Mouse (Mus musculus) heart, embryonic 16.5 days (tissue): Measurements from ENCODE around the gene Wdr73. TPM values are rescaled to one million over a fixed set of nuclear protein-coding genes. Genes with fewer than 3 reads are reported as not detected.

ENCODE experiments used
- ATAC-seq: fragments of 200-750 bp; cut with Nextera tagmentation; replicated peaks from 2 replicates; pipeline ENCODE4 v1.8.0; 2017; ENCODE audit warnings: moderate number of reproducible peaks; ENCODE audit not compliant: insufficient read depth, low FRiP score; ENCODE audit errors: extremely low read depth
- H3K27ac ChIP-seq: fragments of 300-500 bp; sonication (generic); 2 replicates; pipeline ENCODE4 v1.5.1; 2014; ENCODE audit warnings: mild to moderate bottlenecking, low read length, control low read depth, moderate library complexity
- H3K27me3 ChIP-seq: fragments of 300-500 bp; sonication (generic); 2 replicates; pipeline ENCODE4 v1.6.1; 2014; ENCODE audit warnings: low read length, mixed read lengths; ENCODE audit not compliant: control insufficient read depth, insufficient read depth
- H3K36me3 ChIP-seq: fragments of 300-500 bp; sonication (generic); 2 replicates; pipeline ENCODE4 v1.6.1; 2014; ENCODE audit not compliant: control insufficient read depth, insufficient read depth
- H3K4me1 ChIP-seq: fragments of 300-500 bp; sonication (generic); 2 replicates; pipeline ENCODE4 v1.6.1; 2014; ENCODE audit warnings: low read length, mixed read lengths; ENCODE audit not compliant: control insufficient read depth, insufficient read depth
- H3K4me2 ChIP-seq: fragments of 300-500 bp; sonication (generic); 2 replicates; pipeline ENCODE4 v1.6.1; 2014; ENCODE audit warnings: low read depth, mild to moderate bottlenecking, control low read depth, low read length
- H3K4me3 ChIP-seq: fragments of 300-500 bp; sonication (generic); 2 replicates; pipeline ENCODE4 v1.5.1; 2014; ENCODE audit warnings: mild to moderate bottlenecking, control low read depth, low read length
- H3K9ac ChIP-seq: fragments of 300-500 bp; sonication (generic); 2 replicates; pipeline ENCODE4 v1.6.1; 2014; ENCODE audit warnings: low read length, control low read depth
- H3K9me3 ChIP-seq: fragments of 300-500 bp; sonication (generic); replicated peaks from 2 replicates; pipeline ENCODE4 v1.6.1; 2016; ENCODE audit warnings: low read length; ENCODE audit not compliant: control insufficient read depth
- WGBS: fragments of 180-500 bp; shearing (Covaris S2); extraction: QIAGEN DNeasy Blood & Tissue Kit; methylation state at CpG from one replicate; pipeline ENCODE4 v1.1.7; 2014; 5-methylcytosine and 5-hydroxymethylcytosine counted together
- polyA plus RNA-seq: library from polyadenylated mRNA; unstranded; fragments of >200 nt; fragmentation: Nextera tagmentation; extraction: Ambion mirVana; gene quantifications from 2 replicates; pipeline ENCODE4 v1.2.1, GENCODE M21; 2015

Gene Wdr73
- polyA plus RNA-seq, 1 experiment from 2014 or later: 21.5 TPM

GRCm38 (mm10) chr7:80843176-80843575 lies 57.9 kb downstream of the Wdr73 start:
- 67% methylated on average over 1 of the region's 1 CpGs for WGBS

GRCm38 (mm10) chr7:80842132-80842531 lies 58.9 kb downstream of the Wdr73 start:
- no peak for ATAC-seq
- Histone ChIP-seq H3K4me1 (peaks cover 8% of the 10 kb centered on the region; the same call in 1 of the 2 replicates), H3K9ac (no peak overlapping the region), H3K36me3 (no peaks in the 10 kb centered on the region), H3K27me3 (no peaks in the 10 kb centered on the region), H3K4me2 (no peak overlapping the region), H3K27ac (no peak overlapping the region), H3K4me3 (no peak overlapping the region), H3K9me3 (no peaks in the 10 kb centered on the region)
- 66% methylated on average over 5 of the region's 5 CpGs for WGBS

More at GRCm38 (mm10) chr7:80843176-80843575, 57.9 kb downstream of the Wdr73 start:
- H3K36me3 ChIP-seq: no peaks in the 10 kb centered on the region
- H3K27me3 ChIP-seq: no peaks in the 10 kb centered on the region
- H3K4me2 ChIP-seq: no peak overlapping the region
- no peak overlapping the region for H3K9ac ChIP-seq
- no peaks in the 10 kb centered on the region for H3K9me3 ChIP-seq
- H3K4me3 ChIP-seq: no peak overlapping the region
- H3K27ac ChIP-seq: no peak overlapping the region
- peaks cover 1% of the 10 kb centered on the region; the same call in 1 of the 2 replicates for H3K4me1 ChIP-seq
- no peak for ATAC-seq

GRCm38 (mm10) chr7:80840937-80841336 lies 60.1 kb downstream of the Wdr73 start:
- no peaks in the 10 kb centered on the region for H3K9me3 ChIP-seq
- no peak overlapping the region for H3K4me2 ChIP-seq
- H3K4me1 ChIP-seq: peaks cover 8% of the 10 kb centered on the region; the same call in 1 of the 2 replicates
- no peak overlapping the region for H3K9ac ChIP-seq
- no peak for ATAC-seq
- H3K36me3 ChIP-seq: no peaks in the 10 kb centered on the region
- H3K27me3 ChIP-seq: no peaks in the 10 kb centered on the region
- H3K4me3 ChIP-seq: no peak overlapping the region
- WGBS: 73% methylated on average over 4 of the region's 4 CpGs
- H3K27ac ChIP-seq: no peak overlapping the region

Other genes with a start within 250 kb of the Wdr73 start
- 17.8 and 19.9 TPM in 2 replicates for gene Crtc3, start 212.4 kb downstream of the Wdr73 start, polyA plus RNA-seq
- gene Iqgap1, start 75.3 kb downstream of the Wdr73 start, polyA plus RNA-seq: 49.0 and 51.6 TPM in 2 replicates
- 1.4 and 2.0 TPM in 2 replicates for gene Zscan2, start 40.3 kb downstream of the Wdr73 start, polyA plus RNA-seq
- 4.9 and 5.8 TPM in 2 replicates for gene Nmb, start 3.8 kb upstream of the Wdr73 start, polyA plus RNA-seq
- 142 and 151 TPM in 2 replicates for gene Sec11a, start 46.5 kb upstream of the Wdr73 start, polyA plus RNA-seq
- gene Zfp592, start 92.4 kb upstream of the Wdr73 start, polyA plus RNA-seq: 8.9 and 10.1 TPM in 2 replicates
- 18.2 and 22.7 TPM in 2 replicates for gene Alpk3, start 156.3 kb upstream of the Wdr73 start, polyA plus RNA-seq
- 0.09 and 0.22 TPM in 2 replicates for gene Slc28a1, start 213.5 kb upstream of the Wdr73 start, polyA plus RNA-seq